Mouse (Mus musculus) ES-Bruce4 (cell line): ENCODE measurements around the gene Slc24a3. TPM values are rescaled to one million over a fixed set of nuclear protein-coding genes. Genes with fewer than 3 reads are reported as not detected.

Source experiments
- H3K27ac ChIP-seq: 2 replicates; pipeline ENCODE4 v1.5.1; 2012; ENCODE audit warnings: low read length, inconsistent platforms; ENCODE audit not compliant: insufficient read depth
- H3K27me3 ChIP-seq: 2 replicates; pipeline ENCODE4 v1.6.1; 2012; ENCODE audit warnings: mild to moderate bottlenecking, low read length, inconsistent platforms; ENCODE audit not compliant: control insufficient read depth, poor library complexity, insufficient read depth, severe bottlenecking
- H3K36me3 ChIP-seq: 2 replicates; pipeline ENCODE4 v1.6.1; 2012; ENCODE audit warnings: inconsistent platforms, mild to moderate bottlenecking, low read length, moderate library complexity; ENCODE audit not compliant: control insufficient read depth, poor library complexity, insufficient read depth, severe bottlenecking
- H3K4me1 ChIP-seq: one replicate; pipeline ENCODE4 v1.8.1; 2011; ENCODE audit warnings: low read length; ENCODE audit not compliant: control insufficient read depth, insufficient read depth
- H3K4me3 ChIP-seq: 2 replicates; pipeline ENCODE4 v1.5.1; 2011; ENCODE audit warnings: low read depth, mild to moderate bottlenecking, low read length
- H3K9ac ChIP-seq: 2 replicates; pipeline ENCODE4 v1.6.1; 2012; ENCODE audit warnings: low read depth, mild to moderate bottlenecking, inconsistent platforms; ENCODE audit not compliant: poor library complexity, severe bottlenecking
- H3K9me3 ChIP-seq: replicated peaks from 2 replicates; pipeline ENCODE4 v1.6.1; 2012; ENCODE audit warnings: mild to moderate bottlenecking, low read length, inconsistent platforms; ENCODE audit not compliant: control insufficient read depth, poor library complexity, insufficient read depth, severe bottlenecking
- CTCF ChIP-seq: IDR thresholded peaks from one replicate; pipeline ENCODE4 v1.8.1; 2011; ENCODE audit warnings: low read depth, low read length
- EP300 ChIP-seq: IDR thresholded peaks from 2 replicates; pipeline ENCODE4 v1.6.1; 2011; ENCODE audit warnings: low read depth, low read length; ENCODE audit not compliant: insufficient read depth
- POLR2A ChIP-seq: IDR thresholded peaks from one replicate; pipeline ENCODE4 v1.8.1; 2011; ENCODE audit warnings: low read length; ENCODE audit not compliant: insufficient read depth
- polyA plus RNA-seq: library from polyadenylated mRNA; stranded (reverse); fragments of >200 nt; gene quantifications from 2 replicates; pipeline ENCODE4 v1.2.4, GENCODE M21; 2011; ENCODE audit warnings: low read depth; ENCODE audit not compliant: missing spikeins, insufficient read depth, insufficient read length

Slc24a3 gene
- polyA plus RNA-seq, 1 experiment: 0.16 TPM

GRCm38 (mm10) chr2:145385220-145385619 is 217.7 kb downstream of the Slc24a3 start:
- Histone ChIP-seq H3K27me3 (no peaks in the 10 kb centered on the region), H3K4me3 (no peak overlapping the region), H3K4me1 (no peaks in the 10 kb centered on the region), H3K27ac (no peak overlapping the region), H3K9me3 (no peaks in the 10 kb centered on the region), H3K36me3 (no peaks in the 10 kb centered on the region), H3K9ac (no peak overlapping the region)
- TF ChIP-seq CTCF (no peak), POLR2A (no peak), EP300 (no peak)

- Histone ChIP-seq H3K4me3 (no peak overlapping the region), H3K36me3 (no peaks in the 10 kb centered on the region), H3K9ac (no peak overlapping the region), H3K4me1 (no peaks in the 10 kb centered on the region), H3K27me3 (no peaks in the 10 kb centered on the region), H3K27ac (no peak overlapping the region), H3K9me3 (no peaks in the 10 kb centered on the region)
- TF ChIP-seq EP300 (no peak), POLR2A (no peak), CTCF (no peak)
Measured at GRCm38 (mm10) chr2:145385773-145386172, 218.2 kb downstream of the Slc24a3 start.

DNA sequence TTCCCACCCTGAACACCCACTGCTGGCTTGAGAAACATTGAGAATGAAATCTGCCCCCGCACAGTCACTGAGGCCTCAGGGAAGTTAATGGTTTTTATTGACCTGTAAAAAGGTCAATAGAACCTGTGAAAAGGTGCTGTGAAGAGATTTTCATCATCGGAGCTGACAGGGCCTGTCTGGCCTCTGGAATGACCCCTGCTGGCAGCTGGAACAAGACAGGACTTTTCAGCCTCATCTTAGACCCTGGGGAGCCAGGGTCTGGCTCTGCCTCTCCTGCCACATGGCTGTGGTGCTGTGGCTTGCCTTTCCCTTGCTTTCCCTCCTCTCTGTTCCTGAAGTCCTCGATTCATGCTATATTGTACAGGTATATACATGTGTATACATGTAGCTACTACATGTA is 228.2 kb downstream of the Slc24a3 start:
- Histone ChIP-seq H3K27ac (no peak overlapping the region), H3K9ac (no peak overlapping the region), H3K27me3 (no peaks in the 10 kb centered on the region), H3K4me3 (no peak overlapping the region), H3K36me3 (no peaks in the 10 kb centered on the region), H3K4me1 (no peaks in the 10 kb centered on the region), H3K9me3 (no peaks in the 10 kb centered on the region)
- TF ChIP-seq POLR2A (no peak), CTCF (no peak), EP300 (no peak)

- Histone ChIP-seq H3K36me3 (no peaks in the 10 kb centered on the region), H3K4me1 (no peaks in the 10 kb centered on the region), H3K9ac (no peak overlapping the region), H3K27ac (no peak overlapping the region), H3K9me3 (no peaks in the 10 kb centered on the region), H3K4me3 (no peak overlapping the region), H3K27me3 (no peaks in the 10 kb centered on the region)
- no peak for TF ChIP-seq CTCF
- TF ChIP-seq EP300: no peak
- no peak for TF ChIP-seq POLR2A
Measured at GRCm38 (mm10) chr2:145396579-145396978, 229.0 kb downstream of the Slc24a3 start.

- Histone ChIP-seq H3K4me3 (no peak overlapping the region), H3K9ac (no peak overlapping the region), H3K27me3 (no peaks in the 10 kb centered on the region), H3K4me1 (no peaks in the 10 kb centered on the region), H3K9me3 (no peaks in the 10 kb centered on the region), H3K36me3 (no peaks in the 10 kb centered on the region), H3K27ac (no peak overlapping the region)
- no peak for TF ChIP-seq POLR2A
- no peak for TF ChIP-seq CTCF
- no peak for TF ChIP-seq EP300
Measured at GRCm38 (mm10) chr2:145397456-145398206, 230.1 kb downstream of the Slc24a3 start.

DNA sequence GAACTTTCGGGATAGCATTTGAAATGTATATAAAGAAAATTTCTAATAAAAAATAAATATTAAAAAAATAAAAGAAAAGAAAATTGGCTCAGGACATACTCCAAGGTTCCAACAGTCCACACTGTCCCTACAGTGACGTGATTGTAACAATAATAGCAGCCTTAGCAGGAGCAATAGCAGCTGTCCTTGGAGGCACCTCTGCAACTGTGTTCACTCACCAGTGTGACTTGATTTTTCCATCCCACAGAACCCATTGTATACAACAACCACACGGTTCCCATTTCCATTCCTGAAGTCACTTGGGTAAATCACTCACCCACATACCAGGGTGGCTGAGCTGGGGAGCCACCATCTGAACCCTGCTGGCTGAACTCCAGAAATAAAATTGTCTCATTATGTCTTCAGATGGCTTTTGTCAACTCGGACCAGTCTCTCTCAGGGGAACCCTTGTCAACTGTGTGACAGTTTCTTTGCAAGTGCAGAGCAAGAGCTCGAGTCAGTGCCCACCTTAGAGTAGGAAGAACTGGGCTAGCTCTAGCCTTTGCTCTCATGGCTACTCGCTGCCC is 233.8 kb downstream of the Slc24a3 start:
- no peak overlapping the region for H3K27ac ChIP-seq
- no peak for TF ChIP-seq CTCF
- no peak for TF ChIP-seq POLR2A
- TF ChIP-seq EP300: no peak
- no peaks in the 10 kb centered on the region for H3K36me3 ChIP-seq
- no peak overlapping the region for H3K9ac ChIP-seq
- no peaks in the 10 kb centered on the region for H3K9me3 ChIP-seq
- H3K4me3 ChIP-seq: no peak overlapping the region
- no peaks in the 10 kb centered on the region for H3K4me1 ChIP-seq
- no peaks in the 10 kb centered on the region for H3K27me3 ChIP-seq
